ENCODE assay signal across 8 mouse cellular contexts in genomic region chr5:106461913-106462312, GRCm38 (mm10). TPM values are rescaled to one million over a fixed set of nuclear protein-coding genes. Genes with fewer than 3 reads are reported as not detected.
A peak's percentile ranks its signal among the peaks of the same experiment; 100 is the strongest.
DNase-seq lines count a peak whose midpoint lies in the region.

No protein-coding gene starts in this region.

- peak; percentile 38 for DNase-seq in adrenal gland, postnatal 25 days
- DNase-seq in adrenal gland, adult 18-20 months (ENCODE audit: low spot score in 2 of 2), result no peak
- peak; percentile 70 for DNase-seq in left cerebral cortex, postnatal 4 days
- DNase-seq in left cerebral cortex, postnatal 36 days (ENCODE audit: low spot score in 2 of 2), result no peak
- peak; percentile 77 for DNase-seq in cerebellum, adult 11-12 months
- peak; percentile 31 to 69 for DNase-seq in kidney, postnatal 36 days
- no peak for DNase-seq in ovary, adult 18-20 months (ENCODE audit: low spot score)
- no peak for DNase-seq in urinary bladder, adult 18-20 months (ENCODE audit: low spot score in 2 of 2)

- intact Hi-C loops in left cerebral cortex, postnatal 4 days (cut with DNase I), result loop anchor here (5.0 kb wide), 1 partner anchor 340 kb away; no protein-coding TSS in a partner anchor
- intact Hi-C loops in left cerebral cortex, postnatal 36 days (cut with DNase I), result loop anchor here (10.0 kb wide), 2 partner anchors 183 to 343 kb away; no protein-coding TSS in a partner anchor

RNA-seq across cellular contexts. Expression of gene Barhl2, which starts 3.9 kb away (rescaled TPM):
- total RNA-seq in adrenal gland, postnatal 25 days (2021), result not detected in 2 replicates
- not detected for total RNA-seq in adrenal gland, adult 18-20 months (2021)
- 1 to 10 TPM in 1 of 2 experiments, under 1 TPM in 1; 0.84 to 2.5 TPM for total RNA-seq in left cerebral cortex, postnatal 4 days (2021)
- total RNA-seq in left cerebral cortex, postnatal 36 days (2021), result 1 to 10 TPM in 1 of 2 experiments, under 1 TPM in 1; 0.62 to 1.2 TPM

Comparison
In these comparisons a context has a peak if more than half of its experiments do, and no peak if none do; other contexts are left out.
1. DNase-seq: peak in adrenal gland, postnatal 25 days (single experiment), left cerebral cortex, postnatal 4 days (single experiment), cerebellum, adult 11-12 months (single experiment) and kidney, postnatal 36 days (2 of 2); none in adrenal gland, adult 18-20 months (0 of 2), left cerebral cortex, postnatal 36 days (0 of 2), ovary, adult 18-20 months (single experiment) and urinary bladder, adult 18-20 months (0 of 2).